ENCODE assay signal across 24 mouse cellular contexts in the genomic region with DNA sequence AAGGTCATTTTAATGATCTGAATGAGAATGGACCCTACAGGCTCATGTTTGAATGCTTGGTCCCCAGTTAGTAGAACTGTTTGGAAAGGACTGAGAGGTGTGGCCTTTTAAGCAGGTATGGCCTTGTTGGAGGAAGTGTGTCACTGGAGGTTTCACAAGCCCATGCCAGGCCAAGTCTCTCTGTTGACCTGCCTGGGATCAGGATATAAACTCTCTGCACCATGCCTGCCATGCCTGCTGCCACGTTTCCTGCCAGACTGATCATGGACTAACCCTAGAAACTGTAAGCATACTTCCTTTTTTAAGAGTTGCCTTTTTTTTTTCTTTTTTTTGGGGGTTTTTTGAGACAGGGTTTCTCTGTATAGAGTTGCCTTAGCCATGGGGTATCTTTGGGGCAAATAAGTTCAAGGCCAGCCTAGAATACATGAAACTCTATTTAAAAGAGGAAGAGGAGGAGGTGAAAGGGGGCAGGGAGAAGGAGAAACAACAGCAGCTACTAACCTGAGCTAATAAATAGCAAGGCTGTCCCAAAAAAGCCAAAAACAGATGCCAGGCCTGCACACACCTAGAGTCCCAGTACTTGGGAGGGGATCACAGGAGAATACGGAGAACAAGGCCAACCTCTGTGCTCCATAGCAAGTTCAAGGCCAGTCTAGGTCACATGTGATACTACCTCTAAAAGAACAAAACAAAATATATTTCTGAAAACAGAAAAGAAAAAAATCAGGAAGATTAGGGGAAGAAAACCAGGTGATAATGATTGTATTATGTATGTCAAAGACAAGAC.
"Had no signal": no experiment of that assay in that cellular context is flagged by ENCODE, and none has a peak within 500 bp of the region (broad histone marks: within the 10 kb centered on the region; RNA-seq: fewer than 3 reads in every experiment).

No protein-coding gene starts in this region.

- H3K4me2 ChIP-seq: heart, embryonic 13.5 days; heart, embryonic 15.5 days; hindbrain, embryonic 13.5 days; hindbrain, embryonic 15.5 days; intestine, embryonic 15.5 days; limb, embryonic 13.5 days; limb, embryonic 15.5 days; liver, embryonic 12.5 days had no signal

- H3K36me3 ChIP-seq: heart, embryonic 13.5 days; heart, embryonic 15.5 days; hindbrain, embryonic 13.5 days; intestine, embryonic 15.5 days had no signal

- DNase-seq: gastrocnemius, postnatal 14 days; gastrocnemius, postnatal 36 days; heart, adult 18-20 months; heart, postnatal 14 days; heart, postnatal 36 days; kidney, adult 8-10 months; kidney, postnatal 10 days; kidney, postnatal 25 days; kidney, postnatal 4 days; left cerebral cortex, postnatal 4 days had no signal

- H3K4me1 ChIP-seq: heart, embryonic 10.5 days; heart, embryonic 13.5 days; heart, embryonic 15.5 days; hindbrain, embryonic 13.5 days; hindbrain, embryonic 15.5 days; intestine, embryonic 15.5 days; limb, embryonic 13.5 days; limb, embryonic 15.5 days; liver, embryonic 12.5 days had no signal

- H3K9ac ChIP-seq: heart, embryonic 13.5 days; heart, embryonic 15.5 days; hindbrain, embryonic 13.5 days; hindbrain, embryonic 15.5 days; intestine, embryonic 15.5 days; limb, embryonic 13.5 days; limb, embryonic 15.5 days; liver, embryonic 12.5 days; liver, embryonic 14.5 days had no signal

- H3K9me3 ChIP-seq: heart, embryonic 10.5 days; heart, embryonic 13.5 days; heart, embryonic 15.5 days; hindbrain, embryonic 13.5 days; hindbrain, embryonic 15.5 days; intestine, embryonic 15.5 days; limb, embryonic 13.5 days; limb, embryonic 15.5 days; liver, embryonic 12.5 days had no signal

- ATAC-seq: inflammation-experienced regulatory T-cells, adult 6 months; intestine, embryonic 15.5 days; intestine, postnatal 0 days; liver, embryonic 12.5 days had no signal

- H3K27ac ChIP-seq: heart, embryonic 10.5 days; heart, embryonic 13.5 days; heart, embryonic 15.5 days; hindbrain, embryonic 13.5 days; hindbrain, embryonic 15.5 days; intestine, embryonic 15.5 days; layer of hippocampus, adult 2 months; left cerebral cortex, adult 2 months; limb, embryonic 13.5 days; limb, embryonic 15.5 days; liver, embryonic 12.5 days; liver, embryonic 14.5 days had no signal

- H3K4me3 ChIP-seq: heart, embryonic 10.5 days; heart, embryonic 13.5 days; heart, embryonic 15.5 days; hindbrain, embryonic 13.5 days; hindbrain, embryonic 15.5 days; intestine, embryonic 15.5 days; layer of hippocampus, adult 2 months; left cerebral cortex, adult 2 months; limb, embryonic 13.5 days; limb, embryonic 15.5 days; liver, embryonic 12.5 days had no signal

- H3K27me3 ChIP-seq: heart, embryonic 13.5 days; heart, embryonic 15.5 days; hindbrain, embryonic 13.5 days; hindbrain, embryonic 15.5 days; intestine, embryonic 15.5 days; limb, embryonic 13.5 days; limb, embryonic 15.5 days; liver, embryonic 12.5 days had no signal
